Mouse (Mus musculus) testis, adult 2 months (tissue): ENCODE data around the gene Fto.

Source experiments
- CTCF ChIP-seq: fragments of 200-500 bp; IDR thresholded peaks from 2 replicates; pipeline ENCODE4 v1.5.1; 2012; ENCODE audit warnings: low read depth, mild to moderate bottlenecking, inconsistent platforms, low read length, moderate library complexity; ENCODE audit not compliant: control insufficient read depth, insufficient read depth, insufficient replicate concordance
- POLR2A ChIP-seq: fragments of 200-500 bp; IDR thresholded peaks from 2 replicates; pipeline ENCODE4 v1.6.1; 2012; ENCODE audit warnings: low read depth, mild to moderate bottlenecking, inconsistent platforms, low read length, moderate library complexity; ENCODE audit not compliant: control insufficient read depth

DNA sequence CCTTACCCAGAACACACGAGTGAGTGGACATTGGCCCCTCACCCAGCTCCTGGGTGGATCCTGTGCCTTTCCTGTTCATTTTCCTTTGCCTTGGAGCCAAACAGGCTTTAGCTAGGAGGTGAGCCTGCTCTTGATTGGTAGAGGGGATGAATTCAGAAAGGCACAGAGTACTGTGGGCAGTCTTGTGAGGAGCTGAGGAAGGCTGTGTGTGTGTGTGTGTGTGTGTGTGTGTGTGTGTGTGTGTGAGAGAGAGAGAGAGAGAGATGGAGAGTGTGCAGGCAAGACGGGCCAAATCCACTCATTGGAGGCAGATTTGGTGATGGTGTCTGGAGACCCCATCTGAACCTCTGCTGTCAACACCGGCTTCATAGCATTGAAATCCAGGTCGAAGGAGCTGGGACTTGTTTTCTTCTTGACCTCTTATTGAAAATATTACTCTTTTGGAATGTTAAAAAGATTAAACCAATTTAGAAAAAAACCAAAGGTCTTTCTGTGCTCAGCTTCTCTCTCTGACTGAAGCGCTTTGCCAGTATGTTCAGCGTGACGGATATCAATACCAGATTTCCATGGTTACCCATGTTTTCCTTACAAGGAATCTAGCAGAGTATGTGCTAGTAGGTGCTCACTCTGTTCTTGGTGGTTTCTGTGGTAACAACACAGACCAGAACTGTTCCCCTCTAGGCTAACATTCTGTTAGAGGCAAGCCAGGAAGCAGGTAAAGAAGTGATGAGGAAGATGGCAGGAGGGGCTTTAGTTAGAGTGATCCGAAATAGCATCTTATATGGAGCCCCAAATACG lies 59.7 kb downstream of the Fto start:
- TF ChIP-seq CTCF (no peak), POLR2A (no peak)
